Mouse (Mus musculus) MN1 (cell line): ENCODE data around the gene Atxn7l3.
"Not testable (repeated sequence)": the region's sequence is repeated elsewhere in the genome, so short reads cannot be mapped to it uniquely, and the experiment has no call there.

Experiments used
- DNase-seq: peaks from one replicate; pipeline ENCODE4 v3.0.0-alpha.2; 2016; ENCODE audit warnings: low spot score

Atxn7l3 gene

DNA sequence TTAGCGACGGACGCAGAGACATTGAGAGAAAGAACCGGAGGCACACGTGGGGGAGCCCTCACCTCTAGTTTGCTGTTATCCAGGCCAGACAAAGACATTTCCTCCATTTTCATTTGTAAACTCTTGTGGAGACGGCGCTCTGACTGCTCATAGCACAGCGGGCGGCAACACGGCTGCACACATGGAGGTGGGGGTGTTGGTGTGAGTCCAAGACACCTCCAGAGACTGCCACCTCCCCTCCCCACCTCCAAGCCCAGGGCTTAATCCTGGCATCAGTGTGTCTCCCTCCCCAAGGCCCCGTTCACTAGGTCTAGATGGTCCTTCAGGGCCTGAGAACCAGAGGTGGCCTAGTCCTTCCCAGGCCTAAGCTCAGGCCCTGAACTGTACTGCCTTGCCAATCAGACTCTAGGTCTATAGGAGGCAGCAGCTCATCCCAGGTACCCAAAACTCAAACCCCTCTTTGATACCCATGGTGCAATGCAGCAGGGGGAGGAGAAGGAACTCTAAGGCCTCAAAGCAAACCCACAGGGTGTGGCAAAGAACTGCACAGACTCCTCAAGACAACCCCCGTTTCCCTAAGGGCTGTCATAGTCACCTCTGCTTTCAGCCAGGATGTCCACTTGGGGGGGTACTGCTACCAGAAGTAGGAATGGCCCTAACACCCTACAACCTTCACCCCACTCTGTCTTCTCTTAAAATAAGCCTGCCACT is 1.4 kb downstream of the Atxn7l3 start:
- DNase-seq: peak; percentile 57

DNA sequence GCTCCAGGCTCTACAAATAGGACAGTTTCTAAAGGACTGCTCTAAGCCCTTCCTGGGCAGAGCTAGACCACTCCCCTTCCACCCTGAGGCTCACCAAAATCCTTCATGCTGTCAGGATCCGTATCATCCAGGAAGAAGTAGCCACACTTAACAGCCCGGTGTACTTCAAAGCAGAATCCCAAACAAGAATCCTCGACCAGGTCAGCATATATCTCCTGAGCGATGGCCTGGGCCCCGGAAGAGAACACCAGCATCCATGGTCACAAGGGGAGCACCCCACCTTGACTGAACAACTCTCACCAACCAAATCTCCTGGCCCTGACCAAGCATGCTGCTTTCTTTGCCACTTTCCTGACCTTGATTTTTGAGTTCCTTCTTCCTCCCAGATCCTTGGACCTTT is 2.0 kb downstream of the Atxn7l3 start:
- no peak for DNase-seq

DNA sequence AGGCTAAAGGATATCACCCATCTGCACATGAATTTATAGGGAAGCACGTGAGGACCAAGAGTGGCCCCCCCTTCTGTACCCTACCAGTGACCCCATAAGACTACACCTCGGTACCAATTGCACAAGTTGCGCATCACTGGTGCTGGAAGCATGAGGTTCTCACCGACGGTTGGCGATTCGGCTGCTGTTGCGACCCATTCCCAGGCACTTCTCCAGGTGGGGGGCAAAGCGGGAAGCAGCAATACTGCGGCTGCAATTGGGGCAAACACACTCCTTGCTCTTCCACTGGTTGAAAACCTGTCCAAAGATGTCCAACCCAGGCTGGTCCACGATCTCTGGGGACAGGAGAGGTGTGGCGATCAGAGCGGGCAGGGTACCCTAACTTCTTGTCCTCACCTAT is 2.5 kb downstream of the Atxn7l3 start:
- DNase-seq: no peak

DNA sequence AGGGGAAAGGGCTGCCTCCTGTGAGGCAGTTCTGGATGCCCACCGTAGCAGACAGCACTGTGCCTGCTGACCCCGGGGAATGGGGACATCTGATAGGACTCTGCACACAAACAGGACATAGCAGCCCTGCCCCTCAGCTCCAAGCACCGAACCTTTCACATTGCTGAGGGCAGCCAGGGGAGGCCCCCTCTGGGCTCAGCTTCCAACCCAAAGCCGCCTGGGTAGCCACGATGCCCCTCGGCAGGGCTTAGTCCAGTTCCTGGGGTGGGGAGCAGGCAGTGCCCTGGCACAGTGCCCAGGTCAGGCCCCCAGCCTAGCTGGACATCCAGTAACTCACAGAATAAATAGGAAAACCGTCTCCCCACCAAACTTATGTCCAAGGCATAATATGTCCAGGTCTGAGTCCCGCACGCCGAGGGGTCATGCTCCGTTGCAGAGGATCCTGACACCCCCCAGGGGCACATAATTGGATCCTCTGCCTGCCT is 5.3 kb downstream of the Atxn7l3 start:
- no peak for DNase-seq

DNA sequence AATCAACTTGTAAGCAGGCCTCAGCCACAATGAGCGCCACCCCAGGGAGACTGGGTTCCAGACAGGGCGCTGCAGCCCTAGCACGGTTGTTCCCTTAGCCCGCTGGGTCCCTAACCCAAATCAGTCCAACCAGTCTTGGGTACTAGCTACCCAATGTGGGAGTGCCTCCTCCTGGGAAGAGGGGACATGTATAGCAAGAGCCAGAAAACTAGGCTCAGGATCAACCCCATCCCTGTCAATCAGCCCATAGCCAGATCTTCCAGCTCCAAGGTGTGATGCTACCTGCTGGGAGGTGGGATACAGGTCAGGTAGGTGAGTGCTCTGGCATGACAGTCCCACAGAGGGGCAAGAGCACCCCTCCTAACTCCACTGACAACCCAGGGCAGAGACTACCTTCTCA is 6.3 kb downstream of the Atxn7l3 start:
- no peak for DNase-seq

DNA sequence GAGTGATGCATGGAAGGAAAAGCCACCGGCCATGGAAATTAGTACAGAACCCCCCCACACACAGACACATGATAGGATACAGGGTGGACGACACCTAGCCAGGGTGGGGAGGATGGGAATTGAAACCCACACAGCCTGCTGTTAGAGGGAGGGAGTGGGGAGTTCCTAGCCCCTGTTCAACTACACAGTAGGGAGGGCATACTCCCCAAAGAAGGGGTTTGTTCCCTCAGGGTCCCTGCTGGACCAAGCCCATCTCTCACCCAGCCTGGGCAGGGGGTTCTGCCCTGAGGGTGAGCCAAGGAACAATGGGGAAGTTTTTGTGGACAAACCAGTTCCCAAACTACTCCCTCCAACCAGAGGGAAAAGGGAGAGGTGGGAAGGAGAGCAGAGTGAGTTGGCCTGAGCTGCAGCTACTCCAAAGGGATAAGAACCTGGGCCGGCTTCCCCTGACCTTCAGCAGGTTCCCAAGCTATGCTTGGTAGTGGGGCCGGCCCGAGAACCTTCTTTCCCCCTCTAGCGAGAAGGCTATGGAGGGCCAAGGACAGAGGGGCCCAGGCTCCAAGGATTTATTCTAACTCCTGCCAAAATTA is 6.8 kb downstream of the Atxn7l3 start:
- DNase-seq: no peak

DNA sequence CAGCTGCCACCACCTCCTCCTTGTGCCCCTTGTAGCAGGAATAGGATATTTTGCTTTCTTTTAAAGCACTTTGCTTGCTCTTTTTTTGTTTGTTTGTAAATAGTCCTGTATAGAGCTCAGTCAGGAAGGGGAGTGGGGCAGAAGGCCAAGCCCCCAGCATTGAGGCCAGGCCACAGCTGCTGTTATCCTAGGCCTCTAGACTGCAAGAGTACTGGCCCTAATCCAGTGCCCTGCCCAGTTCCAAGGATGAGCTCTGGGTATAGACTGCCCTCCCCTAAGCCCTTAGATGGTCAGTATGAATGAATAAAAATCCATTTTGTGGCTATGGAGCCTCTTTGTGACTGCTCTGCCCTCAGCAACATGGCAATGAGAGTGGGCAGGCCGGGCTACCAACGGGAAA is 7.5 kb downstream of the Atxn7l3 start:
- no peak for DNase-seq

DNA sequence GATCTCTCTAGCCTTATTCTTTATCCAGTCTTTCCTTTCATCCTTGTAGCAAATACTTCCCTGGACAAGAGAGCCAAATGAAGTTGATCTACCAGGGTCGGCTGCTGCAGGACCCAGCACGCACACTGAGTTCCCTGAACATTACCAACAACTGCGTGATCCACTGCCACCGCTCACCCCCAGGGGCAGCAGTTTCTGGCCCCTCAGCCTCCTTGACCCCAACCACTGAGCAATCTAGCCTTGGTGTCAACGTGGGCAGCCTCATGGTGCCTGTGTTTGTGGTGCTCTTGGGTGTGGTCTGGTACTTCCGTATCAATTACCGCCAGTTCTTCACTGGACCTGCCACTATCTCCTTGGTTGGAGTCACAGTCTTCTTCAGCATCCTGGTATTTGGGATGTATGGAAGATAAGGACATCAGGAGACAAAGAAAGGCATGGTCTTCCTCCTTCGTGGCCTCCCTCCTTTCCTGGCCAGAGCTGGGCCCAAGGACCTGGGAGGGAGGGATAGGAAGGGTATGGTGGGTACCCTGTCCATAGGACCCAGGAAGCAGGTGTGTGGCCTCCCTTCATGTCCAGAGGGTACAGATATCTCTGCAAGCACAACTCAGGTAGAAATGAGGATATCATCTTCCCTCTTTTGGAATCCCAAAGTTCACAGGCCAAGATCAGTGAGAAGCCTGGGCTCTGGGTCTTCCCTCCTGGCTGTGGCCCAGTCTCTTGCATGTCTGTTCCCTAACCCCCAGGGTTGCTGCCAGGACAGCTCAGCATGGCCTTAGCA is 8.2 kb downstream of the Atxn7l3 start:
- DNase-seq: no peak

DNA sequence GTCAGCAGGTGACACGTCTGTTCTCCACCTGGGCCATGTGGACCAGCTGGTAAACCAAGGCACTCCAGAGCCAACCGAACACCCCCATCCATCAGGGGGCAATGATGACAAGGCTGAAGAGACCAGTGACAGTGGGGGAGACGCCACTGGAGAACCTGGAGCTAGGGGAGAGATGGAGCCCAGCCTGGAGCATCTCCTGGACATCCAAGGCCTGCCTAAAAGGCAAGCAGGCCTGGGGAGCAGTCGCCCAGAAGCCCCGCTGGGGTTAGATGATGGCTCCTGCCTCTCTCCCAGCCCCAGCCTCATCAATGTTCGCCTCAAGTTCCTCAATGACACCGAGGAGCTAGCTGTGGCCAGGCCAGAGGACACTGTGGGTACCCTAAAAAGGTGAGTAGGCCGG is 8.9 kb downstream of the Atxn7l3 start:
- no peak for DNase-seq

DNA sequence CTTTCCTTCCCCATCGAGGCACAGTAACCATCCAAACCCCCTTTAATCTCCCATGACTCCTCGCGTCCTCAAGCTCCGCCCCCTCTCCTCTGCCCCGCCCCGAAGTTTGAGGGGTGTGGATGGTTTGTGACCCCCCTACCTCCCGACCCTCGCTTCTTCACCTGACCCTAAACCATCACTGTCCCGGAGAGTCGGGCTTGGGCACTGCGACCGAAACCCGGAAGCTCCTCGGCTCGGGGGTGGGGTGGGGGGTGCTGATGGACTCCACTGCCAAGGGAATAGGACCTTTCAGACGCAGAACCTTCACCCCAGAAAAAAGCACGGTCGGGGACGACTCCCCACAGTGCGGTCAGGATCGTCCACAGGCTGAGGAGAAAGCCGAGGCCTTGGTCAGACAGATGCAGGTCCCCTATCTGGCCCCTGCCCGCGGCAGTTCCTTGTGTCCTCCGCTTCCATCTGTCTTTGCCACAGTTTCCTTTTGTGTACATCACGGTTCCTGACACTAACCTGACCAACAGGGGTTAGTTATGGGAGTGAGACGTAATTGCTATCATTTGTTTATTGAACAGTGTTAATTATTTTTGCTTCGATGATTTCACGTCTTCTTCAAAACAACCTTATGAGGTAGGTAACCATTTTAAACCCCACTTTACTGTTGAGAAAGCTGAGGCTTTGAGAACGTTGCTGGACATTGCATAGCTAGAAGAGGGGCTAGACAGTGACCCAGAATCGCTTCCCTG is 11.2 kb downstream of the Atxn7l3 start:
- DNase-seq: peak; percentile 38

DNA sequence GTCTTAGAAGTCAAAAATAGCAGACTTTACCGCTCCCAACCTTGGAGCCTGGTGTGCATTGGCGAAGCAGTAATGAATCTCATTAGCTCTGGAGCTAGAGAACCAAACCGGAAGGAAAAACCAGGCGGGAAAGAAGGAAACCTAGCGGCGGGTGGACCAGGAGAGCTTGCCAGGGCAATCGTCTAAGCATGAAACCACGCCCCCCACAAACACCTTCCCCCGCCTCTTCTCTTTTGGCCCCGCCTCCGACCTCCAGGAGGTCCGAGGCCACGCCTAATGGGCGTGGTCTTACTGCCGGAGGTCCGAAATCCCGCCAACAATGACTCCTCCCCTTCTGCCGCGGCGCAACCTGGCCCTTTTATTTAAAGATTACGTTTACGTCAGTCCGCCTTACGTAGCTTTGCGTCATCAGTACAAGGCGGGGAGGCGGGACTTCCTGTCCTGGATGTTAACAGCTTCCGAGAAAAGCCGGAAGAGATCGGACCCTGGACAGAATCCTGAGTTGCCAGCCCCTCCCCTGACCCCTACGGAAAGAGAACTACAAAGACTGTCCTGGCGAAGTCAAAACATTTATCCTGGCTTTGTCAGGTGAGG is 11.8 kb downstream of the Atxn7l3 start, which contains the start of gene Tmub2:
Gene Tmub2 (plus strand): TSS at position 431 of the 594 bp plus-strand sequence.
- peak; percentile 98 for DNase-seq

DNA sequence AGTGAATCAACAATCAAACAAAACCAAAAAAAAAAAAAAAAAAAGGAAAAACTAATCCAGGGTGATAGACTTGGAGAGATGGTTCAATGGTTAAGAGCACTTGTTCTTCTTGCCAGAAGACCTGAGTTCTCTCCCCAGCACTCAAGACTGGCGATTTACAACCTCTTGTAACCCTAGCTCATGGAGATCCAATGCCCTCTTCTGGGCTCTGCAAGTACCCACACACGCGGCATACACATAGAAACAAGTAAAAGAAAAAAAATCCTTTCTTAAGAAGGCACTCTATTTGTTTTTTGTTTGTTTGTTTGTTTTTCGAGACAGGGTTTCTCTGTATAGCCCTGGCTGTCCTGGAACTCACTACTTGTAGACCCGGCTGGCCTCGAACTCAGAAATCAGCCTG is 12.5 kb downstream of the Atxn7l3 start:
- DNase-seq: no peak

DNA sequence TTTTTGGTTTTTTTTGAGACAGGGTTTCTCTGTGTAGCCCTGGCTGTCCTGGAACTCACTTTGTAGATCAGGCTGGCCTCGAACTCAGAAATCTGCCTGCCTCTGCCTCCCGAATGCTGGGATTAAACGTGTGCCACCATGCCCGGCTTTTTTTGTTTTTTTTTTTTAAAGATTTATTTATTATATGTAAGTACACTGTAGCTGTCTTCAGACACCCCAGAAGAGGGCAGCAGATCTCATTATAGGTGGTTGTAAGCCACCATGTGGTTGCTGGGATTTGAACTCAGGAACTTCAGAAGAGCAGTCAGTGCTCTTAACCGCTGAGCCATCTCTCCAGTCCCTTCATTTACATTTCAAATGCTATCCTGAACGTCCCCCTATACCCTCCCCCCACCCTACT is 16.2 kb downstream of the Atxn7l3 start:
- not testable (repeated sequence) for DNase-seq

DNA sequence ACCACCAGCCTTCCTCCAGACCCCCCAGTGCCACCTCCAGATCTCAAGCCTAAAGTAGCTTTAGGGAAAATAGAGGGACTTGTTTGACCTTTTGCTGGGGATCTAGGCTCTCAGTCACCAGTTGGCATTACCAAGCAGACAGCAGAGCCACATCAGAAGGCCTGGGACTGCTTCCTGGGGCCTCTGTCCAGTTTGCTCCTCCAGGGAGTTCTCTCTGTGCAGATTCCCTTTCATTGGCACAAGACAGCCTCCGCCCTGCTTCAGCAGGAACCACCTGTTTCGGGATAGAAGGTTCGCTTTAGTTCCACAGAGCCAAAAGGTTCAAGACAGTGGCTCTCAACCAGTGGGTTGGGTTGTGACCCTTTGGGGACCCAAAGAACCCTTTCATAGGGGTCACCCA is 16.8 kb downstream of the Atxn7l3 start:
- DNase-seq: no peak

DNA sequence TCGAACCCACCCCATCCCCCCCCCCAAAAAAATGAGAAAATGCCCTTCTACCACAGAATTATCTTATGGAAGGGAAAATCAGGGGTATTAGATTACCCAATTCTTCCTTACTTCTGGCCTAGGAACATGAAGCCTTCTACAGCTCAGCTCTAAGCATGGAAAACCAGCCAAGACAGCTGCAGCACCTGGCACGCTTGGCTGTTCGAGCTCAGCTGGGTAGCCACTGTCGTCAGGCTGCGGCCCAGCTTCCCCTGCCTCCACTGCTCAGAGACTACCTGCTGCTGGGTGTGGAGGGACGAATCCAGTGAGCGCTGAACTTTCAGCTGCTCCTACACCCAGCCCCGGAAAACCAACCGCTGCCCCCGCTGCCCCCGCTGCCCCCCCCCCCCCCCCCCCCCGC is 18.7 kb downstream of the Atxn7l3 start:
- DNase-seq: no peak

DNA sequence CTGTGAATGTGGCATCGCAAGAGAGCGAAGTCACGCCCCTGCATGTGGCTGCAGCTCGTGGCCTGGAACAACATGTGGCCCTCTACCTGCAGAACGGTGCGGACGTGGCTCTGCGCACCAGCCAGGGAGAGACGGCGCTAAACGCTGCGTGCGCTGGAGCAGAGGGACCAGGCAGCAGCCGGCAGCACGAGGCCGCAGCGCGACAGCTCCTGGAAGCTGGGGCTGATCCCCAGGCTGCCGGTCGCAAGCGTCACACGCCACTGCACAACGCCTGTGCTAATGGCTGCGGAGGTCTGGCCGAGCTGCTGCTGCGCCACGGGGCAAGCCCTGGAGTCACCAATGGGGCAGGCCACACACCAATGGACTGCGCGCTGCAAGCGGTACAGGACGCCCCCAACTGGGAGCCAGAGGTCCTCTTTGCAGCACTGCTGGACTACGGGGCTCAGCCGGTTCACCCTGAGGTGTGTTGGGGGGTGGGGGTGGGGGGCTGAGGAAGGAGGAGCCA is 20.0 kb downstream of the Atxn7l3 start:
- peak; percentile 70 for DNase-seq

DNA sequence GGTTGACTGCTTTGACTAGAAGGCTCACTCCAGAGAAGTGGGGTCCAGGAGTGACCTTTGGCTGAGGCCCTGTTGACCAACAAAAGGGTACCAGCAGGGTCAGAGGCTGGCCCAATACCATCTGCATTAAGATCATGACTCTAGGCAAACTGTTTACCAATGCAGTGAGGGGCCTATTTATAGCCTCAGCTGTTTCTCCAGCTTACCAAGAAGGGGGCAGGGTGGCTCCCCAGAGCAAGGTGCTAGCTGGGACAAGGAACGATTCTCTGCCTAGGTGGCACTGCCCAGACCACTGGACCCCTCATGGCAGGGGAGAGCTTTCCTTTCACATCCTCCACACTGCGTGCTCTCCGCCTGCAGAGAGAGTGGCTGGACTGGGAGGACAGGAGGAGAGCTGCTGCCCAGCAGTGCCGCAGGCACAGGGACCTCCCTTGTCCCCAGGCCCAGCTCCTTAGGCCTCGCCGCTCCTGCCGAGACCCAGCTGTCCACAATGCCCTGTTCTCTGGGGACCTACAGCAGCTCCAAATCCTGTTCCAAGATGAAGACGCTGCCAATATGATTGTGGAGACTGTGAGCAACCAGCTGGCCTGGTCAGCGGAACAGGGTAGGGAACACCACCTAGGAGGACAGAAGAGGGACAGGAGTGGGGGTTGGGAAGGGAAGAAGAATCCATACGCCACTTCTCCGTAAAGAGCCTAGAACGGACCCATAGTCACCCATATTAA is 27.7 kb downstream of the Atxn7l3 start, which contains the start of gene Asb16:
Gene Asb16 (plus strand): TSS at position 224 of the 725 bp plus-strand sequence.
- DNase-seq: no peak

DNA sequence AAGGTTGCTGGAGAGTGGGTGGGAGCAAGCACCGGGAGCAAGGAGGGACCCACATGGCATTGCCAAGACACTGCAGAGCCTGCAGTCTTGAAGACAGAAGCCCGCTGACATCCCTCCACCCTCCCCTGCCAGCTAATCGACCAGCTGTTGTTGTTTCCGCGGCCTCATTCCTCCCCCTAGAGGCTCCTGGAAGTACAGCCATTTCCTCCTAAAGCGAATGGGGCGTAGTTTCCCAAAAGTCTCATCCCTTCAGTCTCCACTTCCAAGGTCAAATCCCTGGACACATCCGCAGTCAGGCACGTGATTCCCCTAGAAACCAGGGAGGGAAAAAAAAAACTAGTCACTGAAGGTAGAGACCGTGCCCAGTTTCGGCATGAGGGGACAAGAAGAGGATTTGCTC is 29.0 kb downstream of the Atxn7l3 start:
- peak; percentile 82 for DNase-seq

DNA sequence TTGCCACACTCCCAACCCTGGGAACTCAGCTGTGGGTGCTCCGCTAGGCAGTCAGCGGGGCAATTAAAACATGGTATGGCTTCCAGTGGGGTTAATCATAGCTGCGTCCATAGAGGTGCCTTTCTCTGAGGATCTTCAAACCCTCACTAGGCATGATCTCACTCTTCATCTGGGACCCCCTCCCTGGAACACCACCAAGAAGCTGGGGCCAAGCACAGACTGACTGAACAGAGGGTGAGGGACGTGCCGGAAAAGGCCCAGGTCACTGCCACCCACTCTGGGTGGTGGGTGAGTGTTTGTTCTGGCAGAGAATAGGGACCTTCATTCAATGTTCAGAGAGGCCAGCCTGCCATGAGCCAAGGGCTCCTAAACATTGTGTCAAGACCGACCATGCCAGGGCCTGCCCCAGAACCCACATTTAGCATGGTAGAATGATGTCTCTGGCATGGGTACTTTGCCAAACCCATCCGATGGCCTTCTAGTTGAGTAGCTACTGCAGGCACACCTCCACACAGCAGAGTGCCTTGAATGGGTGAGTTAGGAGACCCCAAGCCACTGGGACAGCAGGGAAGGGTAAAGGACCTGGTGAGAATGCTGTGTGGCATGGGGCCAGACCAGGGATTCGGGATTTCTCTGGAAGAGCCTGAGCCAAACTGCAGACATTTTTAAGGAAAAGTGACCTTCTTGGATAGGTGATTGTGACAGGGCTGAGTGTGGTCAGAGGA is 29.6 kb downstream of the Atxn7l3 start:
- no peak for DNase-seq

DNA sequence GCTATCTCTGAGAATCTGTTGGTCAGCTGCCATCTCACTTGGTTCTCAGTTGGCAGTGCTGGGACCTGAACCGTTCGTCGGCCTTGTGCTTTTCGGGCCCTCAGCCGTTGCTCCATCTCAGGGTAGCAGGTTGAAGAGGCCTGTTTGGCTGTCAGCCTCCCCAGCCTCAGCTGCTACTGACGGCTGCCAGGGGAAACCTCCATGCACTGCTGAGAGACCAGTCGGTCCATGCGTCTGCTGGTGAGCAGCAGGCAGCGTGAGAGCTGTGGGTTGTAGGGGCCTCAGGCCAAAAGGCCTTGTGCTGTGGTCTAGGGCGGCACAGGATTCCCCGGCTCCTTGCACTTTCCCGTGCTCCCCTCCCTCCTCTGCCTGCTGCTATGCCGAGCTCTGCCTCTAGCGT is 30.6 kb downstream of the Atxn7l3 start:
- no peak for DNase-seq
